In the genomic region with DNA sequence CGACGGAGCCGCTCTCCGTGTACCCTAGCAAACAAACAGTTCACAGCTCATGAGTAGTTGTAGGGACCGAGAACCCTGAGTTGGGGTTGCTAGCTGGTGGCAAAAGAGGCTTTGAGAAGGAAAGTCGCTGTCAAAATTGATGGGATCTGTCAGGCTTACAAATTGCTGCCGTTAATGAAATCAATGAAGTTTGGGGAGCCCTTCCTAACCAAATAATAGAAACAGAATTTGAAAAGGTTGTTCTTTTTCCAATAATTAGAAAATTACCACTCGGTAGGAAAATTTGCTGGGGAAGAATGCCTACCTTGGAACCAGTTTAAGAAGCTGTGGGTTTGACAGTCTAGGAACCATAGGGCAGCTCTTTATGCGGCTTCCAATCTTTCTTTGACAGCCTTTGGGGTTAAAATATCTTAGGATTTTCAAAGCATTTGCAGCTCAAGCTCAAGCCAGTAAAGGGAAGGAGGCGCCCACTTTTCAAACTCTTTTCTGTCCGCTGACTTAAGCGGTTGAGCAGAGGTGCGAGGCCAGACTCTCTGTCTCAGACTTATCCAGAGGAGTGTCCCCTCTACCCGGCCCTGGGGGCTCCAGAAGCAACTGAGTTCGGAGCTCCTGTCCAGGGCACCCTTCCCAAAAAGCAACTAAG, we compare ENCODE assay signal across 12 mouse cellular contexts. TPM values are rescaled to one million over a fixed set of nuclear protein-coding genes. Genes with fewer than 3 reads are reported as not detected.
A peak's percentile ranks its signal among the peaks of the same experiment; 100 is the strongest.
DNase-seq lines count a peak whose midpoint lies in the region; ATAC-seq and TF ChIP-seq lines count a peak whose summit lies in the region.
"Had no signal": no experiment of that assay in that cellular context is flagged by ENCODE, and none has a peak within 500 bp of the region (broad histone marks: within the 10 kb centered on the region; RNA-seq: fewer than 3 reads in every experiment).

No protein-coding gene starts in this region.

- H3K36me3 ChIP-seq in heart, embryonic 14.5 days (ENCODE audit: control insufficient read depth, insufficient read depth, low read length): no peaks in the 10 kb centered on the region
- H3K36me3 ChIP-seq in heart, adult 2 months (ENCODE audit: control insufficient read depth, insufficient read depth, low read length): no peaks in the 10 kb centered on the region
- no peaks in the 10 kb centered on the region for H3K36me3 ChIP-seq in forebrain, postnatal 0 days (ENCODE audit: insufficient read depth)
- H3K36me3 ChIP-seq in liver, embryonic 16.5 days (ENCODE audit: control insufficient read depth, insufficient read depth): no peaks in the 10 kb centered on the region
- H3K36me3 ChIP-seq: stomach, embryonic 15.5 days had no signal

- no peak for TF ChIP-seq POLR2A in heart, adult 2 months (IDR thresholded peaks at IDR 0.05; ENCODE audit: insufficient read depth, low read depth, low read length)

- no peak overlapping the region for H3K4me3 ChIP-seq in heart, embryonic 14.5 days (ENCODE audit: control insufficient read depth in 1 of 2, insufficient read depth in 1 of 2, low read depth in 1 of 2, low read length in 2 of 2)
- no peak overlapping the region for H3K4me3 ChIP-seq in heart, adult 2 months
- H3K4me3 ChIP-seq in forebrain, postnatal 0 days (ENCODE audit: low read depth, low read length): no peak overlapping the region
- no peak overlapping the region for H3K4me3 ChIP-seq in liver, embryonic 16.5 days (ENCODE audit: low read depth, low read length)
- H3K4me3 ChIP-seq: stomach, embryonic 15.5 days had no signal

- no peak for TF ChIP-seq CTCF in heart, adult 2 months (IDR thresholded peaks at IDR 0.05)
- TF ChIP-seq CTCF in forebrain, postnatal 0 days (IDR thresholded peaks at IDR 0.05; ENCODE audit: low read depth): no peak

- no peak for TF ChIP-seq EP300 in heart, adult 2 months (IDR thresholded peaks at IDR 0.05; ENCODE audit: insufficient read depth, low read depth, low read length)

- H3K9ac ChIP-seq in heart, embryonic 14.5 days (ENCODE audit: low read length): no peak overlapping the region
- H3K9ac ChIP-seq in heart, adult 2 months (ENCODE audit: low read depth, low read length): no peak overlapping the region
- no peak overlapping the region for H3K9ac ChIP-seq in forebrain, postnatal 0 days
- H3K9ac ChIP-seq in liver, embryonic 16.5 days (ENCODE audit: low read depth, low read length): no peak overlapping the region
- H3K9ac ChIP-seq: stomach, embryonic 15.5 days had no signal

- peak overlapping the region; percentile 27 for H3K4me2 ChIP-seq in heart, embryonic 14.5 days (ENCODE audit: low read length)
- H3K4me2 ChIP-seq in forebrain, postnatal 0 days (ENCODE audit: low read depth): no peak overlapping the region
- peak overlapping the region; percentile 15; the same call in 1 of the 2 replicates for H3K4me2 ChIP-seq in liver, embryonic 16.5 days (ENCODE audit: low read depth, low read length)
- H3K4me2 ChIP-seq: stomach, embryonic 15.5 days had no signal

- no peaks in the 10 kb centered on the region for H3K79me2 ChIP-seq in heart, adult 2 months (replicated peaks; ENCODE audit: control insufficient read depth, insufficient read depth, low read length)

- ATAC-seq in heart, embryonic 14.5 days (ENCODE audit: insufficient number of reproducible peaks, insufficient read depth, low FRiP score, low read depth): no peak
- ATAC-seq in forebrain, postnatal 0 days: no peak
- ATAC-seq in liver, embryonic 16.5 days (ENCODE audit: low read depth): no peak

- no peak overlapping the region for H3K27ac ChIP-seq in heart, embryonic 14.5 days (replicated peaks in 1 of 2; ENCODE audit: control insufficient read depth in 1 of 2, insufficient read depth in 1 of 2, low read depth in 2 of 2, low read length in 2 of 2)
- no peak overlapping the region for H3K27ac ChIP-seq in heart, adult 2 months
- no peak overlapping the region for H3K27ac ChIP-seq in forebrain, postnatal 0 days (ENCODE audit: low read depth, low read length)
- H3K27ac ChIP-seq in liver, embryonic 16.5 days (ENCODE audit: low read length): no peak overlapping the region
- H3K27ac ChIP-seq: macrophage; stomach, embryonic 15.5 days had no signal

- no peaks in the 10 kb centered on the region for H3K9me3 ChIP-seq in heart, embryonic 14.5 days (ENCODE audit: control insufficient read depth, low read length)
- no peaks in the 10 kb centered on the region for H3K9me3 ChIP-seq in forebrain, postnatal 0 days (ENCODE audit: low read length)
- H3K9me3 ChIP-seq in liver, embryonic 16.5 days (replicated peaks; ENCODE audit: control insufficient read depth, low read length): no peaks in the 10 kb centered on the region
- H3K9me3 ChIP-seq: stomach, embryonic 15.5 days had no signal

- WGBS in heart, embryonic 14.5 days: under 1% methylated on average over 15 of the region's 15 CpGs
- WGBS in heart, adult 2 months: 5% methylated on average over 15 of the region's 15 CpGs
- 1% methylated on average over 15 of the region's 15 CpGs for WGBS in forebrain, postnatal 0 days
- WGBS in liver, embryonic 16.5 days (ENCODE audit: insufficient replicate concordance): 2% methylated on average over 15 of the region's 15 CpGs

- no peak for DNase-seq in heart, adult 2 months
- peak; percentile 41 for DNase-seq in ES-CJ7 (ENCODE audit: low read depth, low spot score)
- peak; percentile 45 for DNase-seq in forebrain, postnatal 0 days
- DNase-seq in natural killer cell, adult 2 months (ENCODE audit: low spot score in 2 of 2): no peak
- no peak for DNase-seq in adrenal gland, adult 8-10 months
- no peak for DNase-seq in lung, postnatal 25 days (ENCODE audit: low spot score)

- intact Hi-C loops in heart, adult 2 months (cut with DNase I): loop anchor here (5.0 kb wide), 1 partner anchor 81 kb away; a partner anchor contains a TSS

- peaks cover 0 to 10% of the 10 kb centered on the region in 2 experiments; a peak in 1 of 4 replicates for H3K4me1 ChIP-seq in heart, embryonic 14.5 days (ENCODE audit: control insufficient read depth in 2 of 2, insufficient read depth in 2 of 2, low read length in 2 of 2)
- H3K4me1 ChIP-seq in heart, adult 2 months (ENCODE audit: control insufficient read depth, insufficient read depth, low read length): no peaks in the 10 kb centered on the region
- no peaks in the 10 kb centered on the region for H3K4me1 ChIP-seq in forebrain, postnatal 0 days (ENCODE audit: insufficient read depth)
- no peaks in the 10 kb centered on the region; the same call in none of the 2 replicates for H3K4me1 ChIP-seq in liver, embryonic 16.5 days (ENCODE audit: control insufficient read depth, low read depth, low read length)

- H3K27me3 ChIP-seq in heart, embryonic 14.5 days (ENCODE audit: control insufficient read depth, insufficient read depth, low read length): peaks cover 92% of the 10 kb centered on the region
- H3K27me3 ChIP-seq in heart, adult 2 months (ENCODE audit: control insufficient read depth, insufficient read depth, low read length): peaks cover 46% of the 10 kb centered on the region
- peaks cover 73% of the 10 kb centered on the region for H3K27me3 ChIP-seq in forebrain, postnatal 0 days (ENCODE audit: insufficient read depth, low read length)
- H3K27me3 ChIP-seq in liver, embryonic 16.5 days (ENCODE audit: control insufficient read depth, insufficient read depth, low read depth, low read length): peaks cover 93% of the 10 kb centered on the region

RNA-seq across cellular contexts. Expression of a gene that starts 1.2 kb away (rescaled TPM):
- polyA plus RNA-seq in heart, embryonic 14.5 days (2014; fragmentation: Nextera tagmentation; extraction: Ambion mirVana): not detected in 2 replicates
- total RNA-seq in heart, adult 2 months (2021): not detected
- not detected in 2 replicates for polyA plus RNA-seq in heart, adult 2 months (2012; rRNA removed)
- not detected in 2 replicates for total RNA-seq in forebrain, postnatal 0 days (2014; rRNA removed)
- not detected in 2 replicates for polyA plus RNA-seq in forebrain, postnatal 0 days (2015; fragmentation: Nextera tagmentation; extraction: Ambion mirVana)
- not detected in 2 replicates for polyA plus RNA-seq in liver, embryonic 16.5 days (2015; fragmentation: Nextera tagmentation; extraction: Ambion mirVana)
- not detected for total RNA-seq in adrenal gland, adult 8-10 months (2022)
- total RNA-seq: ES-E14 had no signal
- polyA plus RNA-seq: macrophage; stomach, embryonic 15.5 days had no signal

RNA-seq across cellular contexts. Expression of a gene that starts 10.0 kb away (rescaled TPM):
- polyA plus RNA-seq in heart, embryonic 14.5 days (2014; fragmentation: Nextera tagmentation; extraction: Ambion mirVana): not detected in 2 replicates
- not detected for total RNA-seq in heart, adult 2 months (2021)
- polyA plus RNA-seq in heart, adult 2 months (2012; rRNA removed): not detected in 2 replicates
- not detected in 2 replicates for total RNA-seq in forebrain, postnatal 0 days (2014; rRNA removed)
- polyA plus RNA-seq in forebrain, postnatal 0 days (2015; fragmentation: Nextera tagmentation; extraction: Ambion mirVana): not detected in 2 replicates
- not detected in 2 replicates for polyA plus RNA-seq in liver, embryonic 16.5 days (2015; fragmentation: Nextera tagmentation; extraction: Ambion mirVana)
- not detected for total RNA-seq in adrenal gland, adult 8-10 months (2022)
- total RNA-seq: gastrocnemius, postnatal 4 days had no signal
- polyA plus RNA-seq: macrophage; stomach, embryonic 15.5 days had no signal

RNA-seq across cellular contexts. Expression of a gene that starts 16.7 kb away (rescaled TPM):
- not detected in 2 replicates for polyA plus RNA-seq in heart, embryonic 14.5 days (2014; fragmentation: Nextera tagmentation; extraction: Ambion mirVana)
- total RNA-seq in heart, adult 2 months (2021): not detected
- polyA plus RNA-seq in heart, adult 2 months (2012; rRNA removed): not detected in 2 replicates
- total RNA-seq in forebrain, postnatal 0 days (2014; rRNA removed): not detected in 2 replicates
- not detected in 2 replicates for polyA plus RNA-seq in forebrain, postnatal 0 days (2015; fragmentation: Nextera tagmentation; extraction: Ambion mirVana)
- not detected in 2 replicates for polyA plus RNA-seq in liver, embryonic 16.5 days (2015; fragmentation: Nextera tagmentation; extraction: Ambion mirVana)
- total RNA-seq in adrenal gland, adult 8-10 months (2022): not detected
- total RNA-seq: ES-E14; gastrocnemius, postnatal 4 days had no signal
- polyA plus RNA-seq: macrophage had no signal

RNA-seq across cellular contexts. Expression of a gene that starts 21.2 kb away (rescaled TPM):
- polyA plus RNA-seq in heart, embryonic 14.5 days (2014; fragmentation: Nextera tagmentation; extraction: Ambion mirVana): not detected in 2 replicates
- total RNA-seq in heart, adult 2 months (2021): not detected
- polyA plus RNA-seq in heart, adult 2 months (2012; rRNA removed): not detected in 2 replicates
- total RNA-seq in forebrain, postnatal 0 days (2014; rRNA removed): not detected in 2 replicates
- polyA plus RNA-seq in forebrain, postnatal 0 days (2015; fragmentation: Nextera tagmentation; extraction: Ambion mirVana): not detected in 2 replicates
- polyA plus RNA-seq in liver, embryonic 16.5 days (2015; fragmentation: Nextera tagmentation; extraction: Ambion mirVana): not detected in 2 replicates
- not detected for total RNA-seq in adrenal gland, adult 8-10 months (2022)
- polyA plus RNA-seq: macrophage had no signal

RNA-seq across cellular contexts. Expression of a gene that starts 33.6 kb away (rescaled TPM):
- polyA plus RNA-seq in heart, embryonic 14.5 days (2014; fragmentation: Nextera tagmentation; extraction: Ambion mirVana): not detected in 2 replicates
- not detected for total RNA-seq in heart, adult 2 months (2021)
- 0.09 TPM in 1 of 2 replicates, not detected in the other for polyA plus RNA-seq in heart, adult 2 months (2012; rRNA removed)
- total RNA-seq in forebrain, postnatal 0 days (2014; rRNA removed): not detected in 2 replicates
- polyA plus RNA-seq in forebrain, postnatal 0 days (2015; fragmentation: Nextera tagmentation; extraction: Ambion mirVana): not detected in 2 replicates
- not detected in 2 replicates for polyA plus RNA-seq in liver, embryonic 16.5 days (2015; fragmentation: Nextera tagmentation; extraction: Ambion mirVana)
- total RNA-seq in adrenal gland, adult 8-10 months (2022): not detected
- polyA plus RNA-seq: macrophage had no signal

Comparison
In these comparisons a context has a peak if more than half of its experiments do, and no peak if none do; other contexts are left out.
1. DNase-seq: peak in ES-CJ7 (single experiment) and forebrain, postnatal 0 days (single experiment); none in heart, adult 2 months (0 of 2), natural killer cell, adult 2 months (0 of 2), adrenal gland, adult 8-10 months (single experiment) and lung, postnatal 25 days (single experiment).